Mouse (Mus musculus): ENCODE data around the gene Rfc1. TPM values are rescaled to one million over a fixed set of nuclear protein-coding genes. Genes with fewer than 3 reads are reported as not detected.
"Not testable (repeated sequence)": the region's sequence is repeated elsewhere in the genome, so short reads cannot be mapped to it uniquely, and the experiment has no call there.

The Rfc1 gene
- polyA plus RNA-seq, 1 experiment: 11.6 TPM

DNA sequence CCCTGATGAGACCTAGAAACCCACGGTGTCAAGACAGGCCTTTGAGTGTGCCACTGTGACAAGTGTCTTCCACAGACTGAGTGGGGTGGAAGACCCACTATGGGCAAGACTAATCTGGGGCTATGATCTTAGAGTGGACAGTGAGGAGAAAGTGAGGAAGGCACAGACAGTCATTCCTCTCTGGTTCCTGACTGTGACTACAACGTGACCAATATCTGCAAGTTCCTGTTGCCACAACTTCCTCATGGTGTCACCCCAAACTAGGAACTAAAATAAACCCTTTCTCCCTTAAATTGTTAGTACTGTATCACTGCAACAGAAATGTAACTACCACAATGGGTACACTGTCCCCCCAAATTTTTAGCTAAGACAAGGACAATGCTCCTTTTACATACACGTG is 26.6 kb downstream of the Rfc1 start:
- TF ChIP-seq POLR2A (IDR thresholded peaks at IDR 0.05; ENCODE audit: borderline replicate concordance, extremely low read depth, low read depth, low read length): no peak
- TF ChIP-seq CTCF (IDR thresholded peaks at IDR 0.05; ENCODE audit: insufficient read depth, low read length): no peak
- no peak overlapping the region for H3K4me3 ChIP-seq (replicated peaks; ENCODE audit: extremely low read depth, low read depth, low read length)
- DNase-seq: no peak
- no peaks in the 10 kb centered on the region for H3K4me1 ChIP-seq (ENCODE audit: control insufficient read depth, insufficient read depth, low read length)
- WGBS: 88% methylated on average over 3 of the region's 3 CpGs

DNA sequence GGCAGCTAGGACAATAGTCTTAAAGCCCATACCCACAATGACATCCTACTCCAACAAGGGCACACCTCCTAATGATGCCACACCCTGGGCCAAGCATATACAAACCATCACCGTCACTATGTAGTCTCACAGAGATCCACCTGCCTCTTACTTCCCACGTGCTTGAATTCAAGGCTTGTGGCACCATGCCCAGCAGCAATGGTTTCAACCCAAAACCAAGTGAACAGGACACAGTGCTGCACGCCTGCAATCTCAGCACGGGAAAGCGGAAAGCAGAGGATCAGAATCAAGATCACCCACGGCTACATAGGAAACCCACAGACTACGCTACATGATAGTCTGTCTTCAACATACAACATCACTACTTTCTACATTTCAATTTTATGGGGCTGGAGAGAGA is 27.3 kb downstream of the Rfc1 start:
- no peak for TF ChIP-seq CTCF (IDR thresholded peaks at IDR 0.05; ENCODE audit: insufficient read depth, low read length)
- no peak for TF ChIP-seq POLR2A (IDR thresholded peaks at IDR 0.05; ENCODE audit: borderline replicate concordance, extremely low read depth, low read depth, low read length)
- no peaks in the 10 kb centered on the region for H3K4me1 ChIP-seq (ENCODE audit: control insufficient read depth, insufficient read depth, low read length)
- no peak overlapping the region for H3K4me3 ChIP-seq (replicated peaks; ENCODE audit: extremely low read depth, low read depth, low read length)
- 82% methylated on average over 7 of the region's 7 CpGs for WGBS
- no peak for DNase-seq

DNA sequence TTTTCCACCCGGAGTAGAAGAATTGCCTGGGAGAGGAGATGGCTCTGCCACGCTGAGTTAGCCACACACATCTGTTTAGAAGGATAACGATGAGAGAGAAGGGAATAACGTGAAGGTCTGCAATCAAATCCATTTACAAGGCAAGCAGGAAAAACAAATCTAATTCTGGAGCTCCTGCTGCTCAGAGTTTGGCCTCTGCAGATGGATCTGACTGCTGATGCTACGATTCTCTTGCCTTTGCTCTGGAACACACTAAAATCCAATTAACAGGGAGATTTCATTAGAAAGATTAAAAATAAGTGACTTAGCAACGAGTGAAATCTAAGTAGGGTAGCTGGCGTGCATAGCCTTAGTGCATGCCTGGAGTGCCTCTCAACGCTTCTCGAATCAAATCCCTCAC is 30.0 kb downstream of the Rfc1 start:
- no peaks in the 10 kb centered on the region for H3K4me1 ChIP-seq (ENCODE audit: control insufficient read depth, insufficient read depth, low read length)
- 82% methylated on average over 9 of the region's 9 CpGs for WGBS
- H3K4me3 ChIP-seq (replicated peaks; ENCODE audit: extremely low read depth, low read depth, low read length): no peak overlapping the region
- DNase-seq: no peak
- TF ChIP-seq POLR2A (IDR thresholded peaks at IDR 0.05; ENCODE audit: borderline replicate concordance, extremely low read depth, low read depth, low read length): no peak
- no peak for TF ChIP-seq CTCF (IDR thresholded peaks at IDR 0.05; ENCODE audit: insufficient read depth, low read length)

DNA sequence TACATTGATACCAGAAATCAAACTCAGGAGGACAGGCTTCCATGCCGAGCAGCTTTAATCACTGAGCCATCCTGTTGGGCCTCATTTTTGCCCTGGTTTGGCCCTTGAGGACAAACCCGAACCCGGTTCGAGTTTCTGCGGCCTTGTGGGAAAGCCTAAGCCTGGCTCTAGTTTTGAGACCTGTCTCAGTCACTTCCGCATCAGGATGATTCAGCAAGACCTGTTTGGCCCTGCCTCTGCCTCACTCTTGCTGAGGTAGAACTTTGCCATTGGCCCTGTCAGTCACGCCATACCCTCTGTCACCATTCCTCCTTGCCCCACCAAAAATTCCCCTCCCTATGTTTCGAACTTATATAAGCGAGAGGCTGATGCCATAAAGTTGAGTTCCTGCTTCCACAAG is 35.3 kb downstream of the Rfc1 start:
- Histone ChIP-seq H3K4me3 (replicated peaks; ENCODE audit: extremely low read depth, low read depth, low read length) (no peak overlapping the region), H3K4me1 (ENCODE audit: control insufficient read depth, insufficient read depth, low read length) (no peaks in the 10 kb centered on the region)
- TF ChIP-seq POLR2A (IDR thresholded peaks at IDR 0.05; ENCODE audit: borderline replicate concordance, extremely low read depth, low read depth, low read length): no peak
- no peak for DNase-seq
- WGBS: 93% methylated on average over 9 of the region's 9 CpGs

DNA sequence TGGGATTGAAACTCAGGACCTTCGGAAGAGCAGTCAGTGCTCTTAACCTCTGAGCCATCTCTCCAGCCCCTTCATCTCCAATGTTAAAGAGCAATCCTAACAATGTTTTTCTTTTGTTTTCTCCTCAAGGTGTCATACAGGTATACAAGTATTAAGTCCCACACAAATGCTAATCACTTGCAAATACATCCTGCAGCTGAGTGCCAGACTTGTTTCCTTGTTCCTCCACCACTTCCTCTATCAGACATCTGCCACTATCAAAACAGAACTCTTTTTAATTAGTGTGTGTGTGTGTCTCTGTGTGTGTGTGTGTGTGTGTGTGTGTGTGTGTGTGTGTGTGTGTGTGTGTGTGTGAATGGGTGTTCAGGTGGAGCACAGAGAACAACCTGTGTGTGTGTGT is 35.8 kb downstream of the Rfc1 start:
- DNase-seq; H3K4me1 ChIP-seq (ENCODE audit: control insufficient read depth, insufficient read depth, low read length); H3K4me3 ChIP-seq (replicated peaks; ENCODE audit: extremely low read depth, low read depth, low read length): not testable (repeated sequence)
- 92% methylated on average over 1 of the region's 1 CpGs for WGBS

DNA sequence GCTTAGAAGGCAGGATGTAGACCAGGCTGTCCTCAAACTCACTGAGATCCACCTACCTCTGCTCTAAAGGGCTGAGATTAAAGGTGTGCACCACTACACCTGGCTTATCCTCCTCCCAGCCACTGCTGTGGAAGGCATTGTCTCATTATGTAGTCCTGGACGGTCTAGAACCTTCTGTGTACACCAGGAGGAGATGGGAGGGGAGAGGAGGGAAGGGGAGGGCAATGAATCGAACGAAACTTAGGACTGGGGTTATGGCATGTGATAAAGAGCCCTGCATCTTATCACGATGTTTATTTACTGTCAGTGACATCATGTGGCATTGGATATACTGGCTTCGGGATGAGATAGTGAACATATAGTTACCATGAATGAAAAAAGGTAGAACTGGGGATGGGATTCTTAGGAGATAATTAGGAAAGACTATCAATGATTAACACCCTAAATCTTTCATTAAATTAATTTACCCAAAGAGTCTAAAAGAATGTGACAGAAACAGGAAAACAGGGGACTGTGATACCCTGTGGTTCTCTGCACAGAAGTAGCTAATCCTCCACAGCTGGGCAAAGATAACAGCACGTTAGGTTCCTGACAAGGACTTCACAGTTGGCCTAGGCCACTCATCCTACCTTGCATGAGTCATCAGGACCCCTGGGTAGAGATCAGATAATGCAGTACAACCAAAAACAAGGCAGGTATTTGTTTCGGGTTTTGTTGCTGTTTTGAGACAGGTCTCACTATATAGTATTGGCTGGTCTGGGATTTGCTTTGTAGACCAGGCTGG is 37.1 kb downstream of the Rfc1 start:
- DNase-seq: no peak
- Histone ChIP-seq H3K4me1 (ENCODE audit: control insufficient read depth, insufficient read depth, low read length) (0 out of 2 replicates have a peak, but pooled peaks cover 2% of the 10 kb centered on the region), H3K4me3 (replicated peaks; ENCODE audit: extremely low read depth, low read depth, low read length) (no peak overlapping the region)
- TF ChIP-seq CTCF (IDR thresholded peaks at IDR 0.05; ENCODE audit: insufficient read depth, low read length) (no peak), POLR2A (IDR thresholded peaks at IDR 0.05; ENCODE audit: borderline replicate concordance, extremely low read depth, low read depth, low read length) (no peak)
- WGBS: 74% methylated on average over 7 of the region's 7 CpGs

DNA sequence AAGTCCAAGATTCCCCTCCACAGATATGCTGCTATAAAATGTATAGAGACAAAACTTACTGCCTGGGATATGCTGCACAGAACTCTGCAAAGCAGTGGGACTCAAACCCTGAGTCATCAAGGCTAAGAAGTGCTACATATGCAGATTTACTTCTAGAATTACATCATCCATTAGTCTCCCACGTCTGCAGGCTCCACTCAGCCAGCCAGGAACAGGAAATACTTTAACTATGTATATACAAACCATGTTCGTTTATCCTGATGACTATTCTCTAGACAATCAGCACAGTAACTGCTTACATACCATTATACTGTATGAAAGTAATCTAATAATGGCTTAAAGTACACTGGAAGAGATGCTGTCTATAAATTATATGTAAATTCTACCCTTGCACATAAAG is 41.2 kb downstream of the Rfc1 start:
- no peak for DNase-seq
- TF ChIP-seq CTCF (IDR thresholded peaks at IDR 0.05; ENCODE audit: insufficient read depth, low read length) (no peak), POLR2A (IDR thresholded peaks at IDR 0.05; ENCODE audit: borderline replicate concordance, extremely low read depth, low read depth, low read length) (no peak)
- Histone ChIP-seq H3K4me1 (ENCODE audit: control insufficient read depth, insufficient read depth, low read length) (0 out of 2 replicates have a peak, but pooled peaks cover 2% of the 10 kb centered on the region), H3K4me3 (replicated peaks; ENCODE audit: extremely low read depth, low read depth, low read length) (no peak overlapping the region)
- 20% methylated on average over 2 of the region's 2 CpGs for WGBS

DNA sequence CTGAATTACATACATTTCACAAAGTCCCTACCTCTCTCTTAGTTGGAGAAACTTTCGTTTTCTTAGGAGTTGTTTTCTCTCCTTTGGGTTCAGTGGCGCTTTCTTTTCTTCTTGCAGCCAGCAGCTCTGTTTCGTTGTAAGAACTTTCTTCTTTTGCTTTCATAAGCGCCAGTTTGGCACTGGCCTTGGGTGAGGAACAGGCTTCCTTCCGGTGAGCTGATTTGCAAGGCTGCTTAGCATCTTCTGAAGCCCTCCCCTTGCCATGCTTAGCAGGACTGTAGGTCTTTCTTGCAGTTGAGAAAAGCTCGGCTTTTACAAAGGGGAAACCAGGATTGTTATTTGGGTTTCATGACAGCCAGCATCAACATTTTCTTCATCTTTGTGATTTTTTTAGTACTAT is 41.8 kb downstream of the Rfc1 start:
- WGBS: 72% methylated on average over 6 of the region's 6 CpGs
- 0 out of 2 replicates have a peak, but pooled peaks cover 2% of the 10 kb centered on the region for H3K4me1 ChIP-seq (ENCODE audit: control insufficient read depth, insufficient read depth, low read length)
- DNase-seq: no peak
- H3K4me3 ChIP-seq (replicated peaks; ENCODE audit: extremely low read depth, low read depth, low read length): no peak overlapping the region
- no peak for TF ChIP-seq POLR2A (IDR thresholded peaks at IDR 0.05; ENCODE audit: borderline replicate concordance, extremely low read depth, low read depth, low read length)
- no peak for TF ChIP-seq CTCF (IDR thresholded peaks at IDR 0.05; ENCODE audit: insufficient read depth, low read length)

DNA sequence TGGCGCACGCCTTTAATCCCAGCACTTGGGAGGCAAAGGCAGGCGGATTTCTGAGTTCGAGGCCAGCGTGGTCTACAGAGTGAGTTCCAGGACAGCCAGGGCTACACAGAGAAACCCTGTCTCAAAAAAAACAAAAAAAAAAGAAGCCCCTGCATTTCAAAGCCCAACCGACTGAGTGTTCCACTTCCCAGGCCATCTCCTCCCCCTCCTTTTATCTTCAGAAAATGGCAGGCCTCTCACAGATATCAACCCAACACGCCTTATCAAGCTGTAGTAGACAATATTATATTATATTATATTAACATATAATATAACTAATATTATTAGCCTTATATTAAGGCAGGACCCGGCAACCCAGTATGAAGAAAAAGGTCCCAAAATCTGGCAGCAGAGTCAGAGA is 46.5 kb downstream of the Rfc1 start:
- not testable (repeated sequence) for H3K4me3 ChIP-seq (replicated peaks; ENCODE audit: extremely low read depth, low read depth, low read length); DNase-seq; H3K4me1 ChIP-seq (ENCODE audit: control insufficient read depth, insufficient read depth, low read length)
- WGBS: 88% methylated on average over 8 of the region's 8 CpGs

DNA sequence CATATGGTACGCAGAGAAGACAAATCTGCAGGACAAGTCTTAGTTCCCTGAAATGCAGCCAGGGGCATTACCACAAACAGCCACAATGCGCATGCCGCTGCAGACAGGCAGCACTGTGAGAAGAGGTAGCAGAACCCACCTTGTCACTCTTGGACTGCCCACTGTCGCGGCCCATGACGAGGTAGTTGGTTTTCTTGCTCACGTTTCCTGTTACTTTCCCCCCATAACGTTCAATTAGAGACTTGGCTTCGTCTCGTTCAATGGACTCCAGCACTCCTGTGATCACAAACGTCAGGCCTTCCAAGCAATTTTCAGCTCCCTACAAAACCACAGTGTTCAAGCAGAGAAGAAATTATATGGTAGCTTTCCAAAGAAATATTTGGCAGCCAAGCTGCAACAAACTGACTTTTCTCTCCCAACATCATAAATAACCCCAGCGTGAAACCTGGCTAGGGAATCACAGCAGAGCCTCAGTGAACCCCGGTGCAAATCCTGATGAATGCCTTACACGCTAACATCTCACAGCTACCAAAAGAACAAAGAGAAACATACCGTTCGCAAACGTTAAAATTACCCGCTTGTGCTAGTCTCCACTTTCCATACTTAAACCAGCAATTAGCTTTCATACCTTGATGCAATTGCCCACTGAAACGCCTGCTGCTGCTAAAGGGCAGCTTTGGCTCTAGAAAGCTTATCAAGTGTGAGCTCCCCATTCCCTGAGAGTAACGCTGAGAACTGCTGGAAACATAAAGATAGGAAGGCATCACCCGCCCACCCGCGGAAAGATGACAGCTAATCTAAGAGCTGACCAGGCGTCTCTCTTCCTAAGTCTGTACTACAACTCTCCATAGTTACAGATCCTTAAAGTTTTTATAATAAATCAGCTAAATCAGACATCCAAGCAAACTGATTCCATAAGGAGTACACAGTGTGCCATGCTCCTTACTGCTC is 47.4 kb downstream of the Rfc1 start:
- Histone ChIP-seq H3K4me3 (replicated peaks; ENCODE audit: extremely low read depth, low read depth, low read length) (no peak overlapping the region), H3K4me1 (ENCODE audit: control insufficient read depth, insufficient read depth, low read length) (no peaks in the 10 kb centered on the region)
- no peak for DNase-seq
- WGBS: 83% methylated on average over 24 of the region's 24 CpGs
- TF ChIP-seq CTCF (IDR thresholded peaks at IDR 0.05; ENCODE audit: insufficient read depth, low read length) (no peak), POLR2A (IDR thresholded peaks at IDR 0.05; ENCODE audit: borderline replicate concordance, extremely low read depth, low read depth, low read length) (no peak)
